Mouse (Mus musculus) lung, postnatal 0 days (tissue): ENCODE results near the gene Igf2bp3. TPM values are rescaled to one million over a fixed set of nuclear protein-coding genes. Genes with fewer than 3 reads are reported as not detected.

ENCODE experiments used
- ATAC-seq: fragments of 200-750 bp; cut with Nextera tagmentation; 2 replicates; pipeline ENCODE4 v1.8.0; 2017; ENCODE audit warnings: moderate library complexity
- DNase-seq: peaks from one replicate; pipeline ENCODE4 v3.0.0-alpha.2; 2016; ENCODE audit warnings: low spot score
- H3K27ac ChIP-seq: fragments of 300-500 bp; sonication (generic); 2 replicates; pipeline ENCODE4 v1.5.1; 2014; ENCODE audit warnings: antibody characterized with exemption, mild to moderate bottlenecking, low read length, mixed read lengths
- H3K27me3 ChIP-seq: fragments of 300-500 bp; sonication (generic); replicated peaks from 2 replicates; pipeline ENCODE4 v1.6.1; 2014; ENCODE audit warnings: low read length, mixed read lengths; ENCODE audit not compliant: insufficient read depth
- H3K36me3 ChIP-seq: fragments of 300-500 bp; sonication (generic); 2 replicates; pipeline ENCODE4 v1.6.1; 2014; ENCODE audit warnings: low read length, mixed read lengths; ENCODE audit not compliant: insufficient read depth
- H3K4me1 ChIP-seq: fragments of 300-500 bp; sonication (generic); 2 replicates; pipeline ENCODE4 v1.6.1; 2014; ENCODE audit warnings: antibody characterized with exemption, low read depth, low read length, mixed read lengths; ENCODE audit not compliant: insufficient read depth
- H3K4me2 ChIP-seq: fragments of 300-500 bp; sonication (generic); replicated peaks from 2 replicates; pipeline ENCODE4 v1.6.1; 2014; ENCODE audit warnings: low read depth, mild to moderate bottlenecking, low read length, moderate library complexity, mixed read lengths
- H3K4me3 ChIP-seq: fragments of 300-500 bp; sonication (generic); 2 replicates; pipeline ENCODE4 v1.5.1; 2014; ENCODE audit warnings: low read depth, low read length
- H3K9ac ChIP-seq: fragments of 300-500 bp; sonication (generic); replicated peaks from 2 replicates; pipeline ENCODE4 v1.6.1; 2014; ENCODE audit warnings: low read depth, mild to moderate bottlenecking
- H3K9me3 ChIP-seq: fragments of 300-500 bp; sonication (generic); 2 replicates; pipeline ENCODE4 v1.6.1; 2016; ENCODE audit warnings: low read length, mixed read lengths
- CTCF ChIP-seq: IDR thresholded peaks from 2 replicates; pipeline ENCODE4 v1.5.1; 2016; ENCODE audit warnings: antibody characterized with exemption, mild to moderate bottlenecking
- EP300 ChIP-seq: IDR thresholded peaks from 2 replicates; pipeline ENCODE4 v1.6.1; 2016; ENCODE audit warnings: antibody characterized with exemption, mild to moderate bottlenecking, control low read depth
- WGBS: fragments of 180-500 bp; shearing (Covaris S2); extraction: QIAGEN DNeasy Blood & Tissue Kit; methylation state at CpG from one replicate; pipeline ENCODE4 v1.1.7; 2014; 5-methylcytosine and 5-hydroxymethylcytosine counted together
- polyA plus RNA-seq: library from polyadenylated mRNA; unstranded; fragments of >200 nt; fragmentation: Nextera tagmentation; extraction: Ambion mirVana; gene quantifications from 2 replicates; pipeline ENCODE4 v1.2.1, GENCODE M21; 2015

The Igf2bp3 gene
- polyA plus RNA-seq, 1 experiment from 2014 or later = 23.7 TPM

DNA sequence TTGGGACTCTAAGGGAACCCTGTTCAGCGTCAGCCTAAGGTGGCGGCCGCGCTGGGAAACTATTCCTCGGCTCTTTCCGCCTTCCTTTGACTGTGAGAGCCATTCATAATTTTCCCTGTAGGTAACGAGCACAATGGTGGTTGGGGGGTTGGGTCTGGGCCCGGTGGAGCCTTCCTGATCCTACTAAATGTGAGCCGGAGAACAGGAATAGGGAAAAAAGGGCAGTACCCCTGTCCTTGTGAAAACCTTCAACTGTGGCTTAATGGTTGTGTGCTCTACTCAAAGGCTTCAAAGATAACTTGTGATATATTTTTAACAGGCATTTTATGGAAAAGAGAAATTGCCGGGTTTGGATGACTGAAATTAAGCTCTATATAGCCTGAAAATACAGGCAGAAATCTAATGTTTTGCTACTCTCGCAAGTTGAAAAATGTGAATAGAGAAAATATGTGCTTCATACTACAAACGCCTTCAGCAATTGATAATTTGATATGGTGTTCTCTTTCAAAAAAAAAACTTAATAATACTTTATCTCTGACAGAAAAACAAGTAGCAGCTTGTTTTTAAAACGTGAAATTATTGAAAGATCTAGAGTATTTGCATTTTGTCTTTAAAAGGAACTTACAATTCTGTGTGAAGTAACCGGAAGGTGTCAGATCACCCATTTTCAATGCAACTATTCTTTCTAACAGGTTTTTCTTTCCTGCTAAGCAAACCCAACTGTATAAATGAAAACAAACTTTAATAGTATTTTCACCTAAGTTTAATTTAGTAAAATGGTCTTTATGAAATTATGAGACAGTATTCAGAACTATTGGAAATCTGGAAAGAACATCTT lies 1.2 kb upstream of the Igf2bp3 start:
- DNase-seq (no peak), ATAC-seq (no peak)
- Histone ChIP-seq H3K4me1 (no peaks in the 10 kb centered on the region; the same call in 1 of the 2 replicates), H3K4me2 (peak overlapping the region; percentile 86), H3K4me3 (peak overlapping the region; percentile 84), H3K36me3 (no peaks in the 10 kb centered on the region), H3K9ac (peak overlapping the region; percentile 80), H3K27ac (peak overlapping the region; percentile 92), H3K27me3 (peaks cover 9% of the 10 kb centered on the region; the same call in 1 of the 2 replicates), H3K9me3 (no peaks in the 10 kb centered on the region)
- WGBS = 7% methylated on average over 14 of the region's 14 CpGs
- no peak for TF ChIP-seq EP300
- no peak for TF ChIP-seq CTCF

GRCm38 (mm10) chr6:49214086-49214927 lies 450 bp downstream of the Igf2bp3 start:
- no peaks in the 10 kb centered on the region for H3K27me3 ChIP-seq
- peak overlapping the region; percentile 80 for H3K9ac ChIP-seq
- H3K36me3 ChIP-seq = no peaks in the 10 kb centered on the region
- peak overlapping the region; percentile 84 for H3K4me3 ChIP-seq
- under 1% methylated on average over 55 of the region's 76 CpGs for WGBS
- peak overlapping the region; percentile 92 for H3K27ac ChIP-seq
- H3K9me3 ChIP-seq = no peaks in the 10 kb centered on the region
- DNase-seq (peak; percentile 89), ATAC-seq (peak; percentile 2)
- H3K4me1 ChIP-seq = peaks cover 6% of the 10 kb centered on the region; the same call in 1 of the 2 replicates
- TF ChIP-seq CTCF = no peak
- TF ChIP-seq EP300 = peak; percentile 20; the same call in 1 of the 2 replicates
- peak overlapping the region; percentile 86 for H3K4me2 ChIP-seq

GRCm38 (mm10) chr6:49213581-49214085 lies 1.1 kb downstream of the Igf2bp3 start:
- H3K4me2 ChIP-seq = peak overlapping the region; percentile 86
- ATAC-seq (no peak), DNase-seq (peak; percentile 66)
- peak overlapping the region; percentile 92 for H3K27ac ChIP-seq
- H3K36me3 ChIP-seq = no peaks in the 10 kb centered on the region
- peaks cover 9% of the 10 kb centered on the region; the same call in 1 of the 2 replicates for H3K4me1 ChIP-seq
- no peaks in the 10 kb centered on the region for H3K9me3 ChIP-seq
- H3K4me3 ChIP-seq = peak overlapping the region; percentile 84
- no peaks in the 10 kb centered on the region for H3K27me3 ChIP-seq
- no peak for TF ChIP-seq CTCF
- no peak for TF ChIP-seq EP300
- peak overlapping the region; percentile 80 for H3K9ac ChIP-seq
- 1% methylated on average over 15 of the region's 50 CpGs for WGBS

- WGBS = 8% methylated on average over 20 of the region's 20 CpGs
These were observed 1.7 kb downstream of the Igf2bp3 start for GRCm38 (mm10) chr6:49212931-49213580.

GRCm38 (mm10) chr6:49212141-49212540 lies 2.6 kb downstream of the Igf2bp3 start:
- peak overlapping the region; percentile 86; the same call in 1 of the 2 replicates for H3K4me2 ChIP-seq
- H3K9ac ChIP-seq = no peak overlapping the region
- H3K9me3 ChIP-seq = no peaks in the 10 kb centered on the region
- no peaks in the 10 kb centered on the region for H3K27me3 ChIP-seq
- TF ChIP-seq EP300 (no peak), CTCF (no peak)
- no peak overlapping the region for H3K27ac ChIP-seq
- H3K36me3 ChIP-seq = no peaks in the 10 kb centered on the region
- H3K4me3 ChIP-seq = no peak overlapping the region
- H3K4me1 ChIP-seq = peaks cover 12% of the 10 kb centered on the region; the same call in 1 of the 2 replicates
- WGBS = 24% methylated on average over 3 of the region's 4 CpGs
- DNase-seq (no peak), ATAC-seq (no peak)

More at GRCm38 (mm10) chr6:49212931-49213580, 1.7 kb downstream of the Igf2bp3 start:
- peak overlapping the region; percentile 84 for H3K4me3 ChIP-seq
- peaks cover 12% of the 10 kb centered on the region; the same call in 1 of the 2 replicates for H3K4me1 ChIP-seq
- H3K27ac ChIP-seq = peak overlapping the region; percentile 92
- DNase-seq = peak; percentile 73
- H3K36me3 ChIP-seq = no peaks in the 10 kb centered on the region
- TF ChIP-seq CTCF = no peak
- TF ChIP-seq EP300 = no peak
- ATAC-seq = no peak
- H3K9ac ChIP-seq = peak overlapping the region; percentile 80
- no peaks in the 10 kb centered on the region for H3K27me3 ChIP-seq
- H3K4me2 ChIP-seq = peak overlapping the region; percentile 86
- no peaks in the 10 kb centered on the region for H3K9me3 ChIP-seq
